Mouse (Mus musculus): ENCODE data around the gene Spc25. TPM values are rescaled to one million over a fixed set of nuclear protein-coding genes. Genes with fewer than 3 reads are reported as not detected.

The Spc25 gene
- polyA plus RNA-seq (2012; ENCODE audit: insufficient read depth, insufficient read length, low replicate concordance, missing spikeins) = not detected in 2 replicates

DNA sequence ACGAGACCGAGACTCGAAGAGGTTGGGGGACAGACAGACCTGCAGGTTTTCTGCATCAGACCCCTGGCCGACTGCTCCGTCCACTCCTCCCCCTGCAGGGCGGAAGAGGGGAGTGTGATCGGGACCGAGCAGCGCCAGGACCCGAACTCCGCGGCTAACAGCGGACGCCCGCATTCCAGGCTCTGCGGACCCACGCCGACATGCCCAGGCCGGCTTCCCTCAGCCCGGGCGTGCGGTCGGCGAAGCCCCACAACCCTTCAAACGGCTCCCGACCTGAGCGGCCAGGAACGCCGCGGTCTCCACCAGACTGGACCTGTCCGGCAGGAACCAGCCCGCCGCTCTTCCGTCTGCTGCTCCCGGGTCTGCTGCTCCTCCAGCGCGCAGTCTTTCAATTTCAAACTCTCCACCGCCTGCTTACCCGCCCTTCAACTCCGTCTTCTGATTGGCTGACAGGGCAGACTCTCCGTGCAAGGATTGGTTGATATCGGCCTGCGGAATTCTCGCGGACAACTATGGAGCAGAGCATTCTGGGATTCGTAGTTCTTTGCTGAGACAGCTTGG lies at the start of gene Spc25:
Gene Spc25, minus strand, starts transcription at position 404 of the 561 bp plus-strand sequence.
- TF ChIP-seq CTCF (IDR thresholded peaks at IDR 0.05; ENCODE audit: insufficient read depth, low read depth, low read length) (no peak), POLR2A (IDR thresholded peaks at IDR 0.05; ENCODE audit: insufficient read depth, low read depth, low read length) (no peak)
- WGBS = under 1% methylated on average over 46 of the region's 46 CpGs
- Histone ChIP-seq H3K4me3 (ENCODE audit: insufficient read depth, low read depth, low read length) (peak within 1 kb of the TSS; percentile 65), H3K27ac (ENCODE audit: insufficient read depth, low read depth, low read length) (no peak within 1 kb of the TSS), H3K4me1 (ENCODE audit: control insufficient read depth, insufficient read depth, low read length) (0 out of 2 replicates have a peak, but pooled peaks cover 3% of the 10 kb centered on the region)

DNA sequence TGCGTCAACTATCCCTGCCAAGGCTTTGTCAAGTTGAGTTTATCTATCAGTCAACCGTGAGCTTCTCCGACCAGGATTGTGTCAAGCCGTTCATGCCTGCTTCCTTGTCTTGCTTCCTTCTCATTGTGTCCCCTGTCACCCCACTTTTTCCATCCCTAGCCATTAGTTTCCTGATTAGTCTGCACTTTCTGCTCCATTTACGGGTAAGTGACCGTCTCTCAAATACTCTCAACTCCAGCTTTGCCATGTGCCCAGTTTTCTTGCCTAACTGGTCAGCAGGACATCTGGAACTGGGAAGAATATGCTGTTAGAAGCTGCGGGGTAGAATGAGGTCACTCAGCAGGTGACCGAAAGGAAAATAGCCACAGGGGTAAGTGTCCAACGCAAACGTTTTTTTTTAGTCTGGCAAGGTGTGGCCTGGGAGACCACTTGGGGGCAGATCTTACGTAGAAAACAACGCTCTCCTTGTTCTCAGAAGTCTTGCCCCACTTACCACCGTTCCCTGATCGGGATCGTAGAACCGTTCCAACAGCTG lies 42.3 kb upstream of the Spc25 start:
- WGBS = 38% methylated on average over 16 of the region's 16 CpGs
- H3K4me3 ChIP-seq (ENCODE audit: insufficient read depth, low read depth, low read length) = no peak overlapping the region
- no peak overlapping the region for H3K27ac ChIP-seq (ENCODE audit: insufficient read depth, low read depth, low read length)
- H3K4me1 ChIP-seq (ENCODE audit: control insufficient read depth, insufficient read depth, low read length) = no peaks in the 10 kb centered on the region
- TF ChIP-seq POLR2A (IDR thresholded peaks at IDR 0.05; ENCODE audit: insufficient read depth, low read depth, low read length) (no peak), CTCF (IDR thresholded peaks at IDR 0.05; ENCODE audit: insufficient read depth, low read depth, low read length) (no peak)

DNA sequence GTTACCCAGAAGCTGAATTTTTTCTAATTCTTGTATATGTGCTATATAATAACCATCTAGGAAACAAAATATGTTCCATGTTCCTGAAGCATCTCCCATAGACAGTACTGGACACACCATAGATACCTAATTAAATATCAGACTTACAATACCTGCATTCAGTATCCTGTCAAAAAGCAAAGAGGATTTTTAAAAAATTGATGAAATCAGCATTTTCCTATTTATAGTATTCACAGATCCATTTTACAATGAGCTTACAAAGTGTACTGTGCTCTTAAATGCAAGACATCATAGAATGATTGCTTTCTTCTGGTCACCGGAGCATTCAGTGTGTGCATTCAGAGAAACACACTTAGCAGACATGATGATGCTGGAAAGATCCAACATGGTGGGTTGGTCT lies 41.1 kb upstream of the Spc25 start:
- H3K4me1 ChIP-seq (ENCODE audit: control insufficient read depth, insufficient read depth, low read length) = no peaks in the 10 kb centered on the region
- no peak overlapping the region for H3K4me3 ChIP-seq (ENCODE audit: insufficient read depth, low read depth, low read length)
- 100% methylated on average over 1 of the region's 1 CpGs for WGBS
- TF ChIP-seq CTCF (IDR thresholded peaks at IDR 0.05; ENCODE audit: insufficient read depth, low read depth, low read length) (no peak), POLR2A (IDR thresholded peaks at IDR 0.05; ENCODE audit: insufficient read depth, low read depth, low read length) (no peak)
- H3K27ac ChIP-seq (ENCODE audit: insufficient read depth, low read depth, low read length) = no peak overlapping the region

DNA sequence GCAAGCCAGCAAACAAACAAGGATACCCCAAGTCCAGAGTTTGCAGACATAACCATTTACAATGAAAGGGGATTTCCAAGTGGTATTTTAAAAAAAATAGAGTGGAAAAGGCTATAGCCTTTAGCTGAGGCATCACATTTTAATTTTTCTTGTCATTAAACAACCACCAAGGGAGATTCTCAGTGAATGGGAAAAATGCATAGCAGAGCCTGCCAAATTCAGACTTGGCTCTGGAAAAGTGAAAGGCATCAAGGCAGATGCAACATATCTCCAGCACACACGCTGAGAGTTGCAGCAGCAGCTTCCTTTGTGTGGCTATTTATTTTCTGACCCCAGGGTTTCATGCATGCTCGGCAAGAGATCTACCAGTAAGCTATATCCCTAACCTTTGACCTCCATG lies 38.9 kb upstream of the Spc25 start:
- WGBS = 59% methylated on average over 2 of the region's 2 CpGs
- H3K27ac ChIP-seq (ENCODE audit: insufficient read depth, low read depth, low read length) = no peak overlapping the region
- H3K4me1 ChIP-seq (ENCODE audit: control insufficient read depth, insufficient read depth, low read length) = no peaks in the 10 kb centered on the region

DNA sequence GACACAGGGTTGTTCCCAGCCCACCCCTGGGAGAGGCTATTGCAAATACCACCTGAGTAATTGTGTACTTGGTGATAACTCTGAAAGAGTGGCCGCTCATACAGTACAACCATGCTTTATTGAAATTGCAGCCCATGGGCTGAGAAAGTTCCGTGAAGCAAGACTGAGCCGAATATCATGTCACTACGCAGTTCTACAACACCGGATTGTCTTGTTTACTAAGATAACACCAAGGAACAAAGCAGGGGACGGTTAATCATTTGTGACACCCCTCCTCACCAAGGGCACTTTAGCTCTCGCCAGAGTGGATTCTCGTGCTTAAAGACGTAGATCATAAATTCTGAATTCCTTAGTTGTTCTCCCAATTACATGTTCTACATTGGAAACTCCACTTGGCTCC lies 33.3 kb upstream of the Spc25 start:
- H3K4me1 ChIP-seq (ENCODE audit: control insufficient read depth, insufficient read depth, low read length) = no peaks in the 10 kb centered on the region
- TF ChIP-seq CTCF (IDR thresholded peaks at IDR 0.05; ENCODE audit: insufficient read depth, low read depth, low read length) (no peak), POLR2A (IDR thresholded peaks at IDR 0.05; ENCODE audit: insufficient read depth, low read depth, low read length) (no peak)

More for the DNA sequence above, 38.9 kb upstream of the Spc25 start:
- TF ChIP-seq POLR2A (IDR thresholded peaks at IDR 0.05; ENCODE audit: insufficient read depth, low read depth, low read length) = no peak
- no peak for TF ChIP-seq CTCF (IDR thresholded peaks at IDR 0.05; ENCODE audit: insufficient read depth, low read depth, low read length)
- no peak overlapping the region for H3K4me3 ChIP-seq (ENCODE audit: insufficient read depth, low read depth, low read length)

DNA sequence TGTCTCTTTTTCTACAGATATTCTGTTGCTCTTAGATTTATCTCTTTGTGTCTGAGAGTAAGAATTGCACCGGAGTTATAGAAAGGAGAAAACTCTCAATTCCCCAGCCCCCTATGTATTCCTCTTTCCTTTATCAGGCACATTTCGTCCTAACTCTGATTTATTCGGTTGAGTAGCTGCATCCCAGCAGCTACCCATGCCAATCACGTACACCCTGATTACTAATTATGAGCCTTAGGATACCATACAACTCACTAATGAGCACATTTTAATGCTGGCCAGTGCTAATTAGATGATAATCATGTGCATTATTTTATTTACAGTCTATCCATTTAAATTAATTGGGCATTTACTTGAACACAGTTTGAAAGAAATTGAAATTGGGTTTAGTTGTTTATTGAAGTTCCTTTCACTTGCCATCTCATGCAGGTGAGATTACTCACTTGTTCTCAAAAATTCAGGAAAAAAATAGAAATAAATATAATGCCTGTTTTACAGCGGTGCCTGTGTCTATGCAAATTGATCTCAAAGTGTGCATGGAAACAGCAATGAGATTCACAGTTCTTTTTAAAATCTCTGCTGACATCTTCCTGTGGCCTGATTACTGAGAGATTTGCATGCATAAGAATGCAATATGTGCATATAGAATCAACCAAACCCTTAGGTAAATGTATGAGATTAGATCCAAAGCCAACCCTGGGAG lies 29.1 kb upstream of the Spc25 start:
- 50% methylated on average over 5 of the region's 5 CpGs for WGBS
- no peak for TF ChIP-seq CTCF (IDR thresholded peaks at IDR 0.05; ENCODE audit: insufficient read depth, low read depth, low read length)
- no peak for TF ChIP-seq POLR2A (IDR thresholded peaks at IDR 0.05; ENCODE audit: insufficient read depth, low read depth, low read length)
- H3K4me3 ChIP-seq (ENCODE audit: insufficient read depth, low read depth, low read length) = no peak overlapping the region
- peaks cover 4% of the 10 kb centered on the region; the same call in 1 of the 2 replicates for H3K4me1 ChIP-seq (ENCODE audit: control insufficient read depth, insufficient read depth, low read length)
- no peak overlapping the region for H3K27ac ChIP-seq (ENCODE audit: insufficient read depth, low read depth, low read length)

More for the DNA sequence above, 33.3 kb upstream of the Spc25 start:
- H3K4me3 ChIP-seq (ENCODE audit: insufficient read depth, low read depth, low read length) = no peak overlapping the region
- H3K27ac ChIP-seq (ENCODE audit: insufficient read depth, low read depth, low read length) = no peak overlapping the region
- 95% methylated on average over 9 of the region's 9 CpGs for WGBS

DNA sequence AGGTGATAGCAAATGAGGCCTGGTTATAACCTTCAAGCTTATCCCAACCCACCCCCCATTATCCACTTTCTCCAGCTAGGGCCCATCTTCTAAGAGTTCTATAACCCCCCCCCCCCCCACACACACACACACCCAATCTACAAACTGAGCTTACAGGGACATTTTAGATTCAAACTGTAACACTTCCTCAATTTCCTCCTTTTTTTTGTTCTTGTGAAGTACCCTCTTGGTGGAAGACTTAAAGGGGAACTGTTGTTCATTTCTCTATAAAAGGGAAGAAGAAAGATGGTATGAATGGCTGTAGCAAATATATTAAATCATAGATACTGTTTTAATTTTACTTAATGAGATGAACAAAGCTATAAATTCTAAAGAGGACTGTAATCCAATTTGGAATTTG lies 26.1 kb upstream of the Spc25 start:
- TF ChIP-seq POLR2A (IDR thresholded peaks at IDR 0.05; ENCODE audit: insufficient read depth, low read depth, low read length) = no peak
- TF ChIP-seq CTCF (IDR thresholded peaks at IDR 0.05; ENCODE audit: insufficient read depth, low read depth, low read length) = no peak
- Histone ChIP-seq H3K27ac (ENCODE audit: insufficient read depth, low read depth, low read length) (no peak overlapping the region), H3K4me3 (ENCODE audit: insufficient read depth, low read depth, low read length) (no peak overlapping the region), H3K4me1 (ENCODE audit: control insufficient read depth, insufficient read depth, low read length) (peaks cover 6% of the 10 kb centered on the region; the same call in 1 of the 2 replicates)

DNA sequence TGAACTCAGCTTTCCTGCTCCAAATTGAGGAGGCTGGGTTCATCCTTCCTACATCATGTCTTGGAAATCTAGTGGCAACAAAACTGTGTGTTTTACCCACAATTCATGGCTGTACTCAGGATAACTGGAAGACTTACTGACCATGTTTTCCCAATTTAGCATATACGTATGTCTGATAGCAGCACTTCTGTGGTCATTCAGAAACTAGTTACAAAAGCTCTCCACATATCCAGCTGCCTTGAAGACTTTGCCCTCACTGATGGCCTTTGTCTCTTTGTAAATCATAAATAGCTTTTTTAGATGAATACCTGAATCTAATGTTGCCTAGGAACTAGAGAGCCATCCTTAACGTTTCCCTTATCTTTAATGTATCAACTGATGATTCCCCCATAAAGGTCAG lies 24.1 kb upstream of the Spc25 start:
- H3K27ac ChIP-seq (ENCODE audit: insufficient read depth, low read depth, low read length) = no peak overlapping the region
- 59% methylated on average over 2 of the region's 2 CpGs for WGBS
- H3K4me3 ChIP-seq (ENCODE audit: insufficient read depth, low read depth, low read length) = no peak overlapping the region
- peaks cover 6% of the 10 kb centered on the region; the same call in 1 of the 2 replicates for H3K4me1 ChIP-seq (ENCODE audit: control insufficient read depth, insufficient read depth, low read length)
- no peak for TF ChIP-seq CTCF (IDR thresholded peaks at IDR 0.05; ENCODE audit: insufficient read depth, low read depth, low read length)
- TF ChIP-seq POLR2A (IDR thresholded peaks at IDR 0.05; ENCODE audit: insufficient read depth, low read depth, low read length) = no peak

DNA sequence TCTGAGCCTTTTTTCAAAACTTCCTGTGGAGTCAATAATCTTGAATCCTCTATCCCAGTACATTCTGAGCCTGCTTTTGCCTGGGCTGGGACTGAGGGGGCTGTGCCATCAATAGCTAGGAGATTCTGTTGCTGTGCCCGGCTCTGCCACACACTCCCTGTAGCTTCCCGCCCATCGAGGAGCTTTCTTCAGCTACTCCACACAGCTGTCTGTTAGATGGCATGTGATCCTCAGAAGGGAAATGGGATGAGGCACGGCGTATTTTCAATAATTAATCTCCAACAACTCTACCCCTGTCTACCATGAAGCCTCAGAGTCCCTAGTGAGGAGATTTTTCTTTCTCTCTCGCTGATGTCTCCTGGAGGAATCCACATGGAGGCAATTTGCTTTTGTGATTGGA lies 22.6 kb upstream of the Spc25 start:
- Histone ChIP-seq H3K4me3 (ENCODE audit: insufficient read depth, low read depth, low read length) (no peak overlapping the region), H3K4me1 (ENCODE audit: control insufficient read depth, insufficient read depth, low read length) (peaks cover 6% of the 10 kb centered on the region; the same call in 1 of the 2 replicates), H3K27ac (ENCODE audit: insufficient read depth, low read depth, low read length) (no peak overlapping the region)
- WGBS = 58% methylated on average over 6 of the region's 6 CpGs
- no peak for TF ChIP-seq POLR2A (IDR thresholded peaks at IDR 0.05; ENCODE audit: insufficient read depth, low read depth, low read length)
- no peak for TF ChIP-seq CTCF (IDR thresholded peaks at IDR 0.05; ENCODE audit: insufficient read depth, low read depth, low read length)
